Mouse (Mus musculus) lung, postnatal 0 days (tissue): ENCODE measurements around the gene Gm20517. TPM values are rescaled to one million over a fixed set of nuclear protein-coding genes. Genes with fewer than 3 reads are reported as not detected.

Source experiments
- ATAC-seq: fragments of 200-750 bp; cut with Nextera tagmentation; 2 replicates; pipeline ENCODE4 v1.8.0; 2017; ENCODE audit warnings: moderate library complexity
- DNase-seq: peaks from one replicate; pipeline ENCODE4 v3.0.0-alpha.2; 2016; ENCODE audit warnings: low spot score
- H3K27ac ChIP-seq: fragments of 300-500 bp; sonication (generic); 2 replicates; pipeline ENCODE4 v1.5.1; 2014; ENCODE audit warnings: antibody characterized with exemption, mild to moderate bottlenecking, low read length, mixed read lengths
- H3K27me3 ChIP-seq: fragments of 300-500 bp; sonication (generic); replicated peaks from 2 replicates; pipeline ENCODE4 v1.6.1; 2014; ENCODE audit warnings: low read length, mixed read lengths; ENCODE audit not compliant: insufficient read depth
- H3K36me3 ChIP-seq: fragments of 300-500 bp; sonication (generic); 2 replicates; pipeline ENCODE4 v1.6.1; 2014; ENCODE audit warnings: low read length, mixed read lengths; ENCODE audit not compliant: insufficient read depth
- H3K4me1 ChIP-seq: fragments of 300-500 bp; sonication (generic); 2 replicates; pipeline ENCODE4 v1.6.1; 2014; ENCODE audit warnings: antibody characterized with exemption, low read depth, low read length, mixed read lengths; ENCODE audit not compliant: insufficient read depth
- H3K4me2 ChIP-seq: fragments of 300-500 bp; sonication (generic); replicated peaks from 2 replicates; pipeline ENCODE4 v1.6.1; 2014; ENCODE audit warnings: low read depth, mild to moderate bottlenecking, low read length, moderate library complexity, mixed read lengths
- H3K4me3 ChIP-seq: fragments of 300-500 bp; sonication (generic); 2 replicates; pipeline ENCODE4 v1.5.1; 2014; ENCODE audit warnings: low read depth, low read length
- H3K9ac ChIP-seq: fragments of 300-500 bp; sonication (generic); replicated peaks from 2 replicates; pipeline ENCODE4 v1.6.1; 2014; ENCODE audit warnings: low read depth, mild to moderate bottlenecking
- H3K9me3 ChIP-seq: fragments of 300-500 bp; sonication (generic); 2 replicates; pipeline ENCODE4 v1.6.1; 2016; ENCODE audit warnings: low read length, mixed read lengths
- CTCF ChIP-seq: IDR thresholded peaks from 2 replicates; pipeline ENCODE4 v1.5.1; 2016; ENCODE audit warnings: antibody characterized with exemption, mild to moderate bottlenecking
- EP300 ChIP-seq: IDR thresholded peaks from 2 replicates; pipeline ENCODE4 v1.6.1; 2016; ENCODE audit warnings: antibody characterized with exemption, mild to moderate bottlenecking, control low read depth
- WGBS: fragments of 180-500 bp; shearing (Covaris S2); extraction: QIAGEN DNeasy Blood & Tissue Kit; methylation state at CpG from one replicate; pipeline ENCODE4 v1.1.7; 2014; 5-methylcytosine and 5-hydroxymethylcytosine counted together
- polyA plus RNA-seq: library from polyadenylated mRNA; unstranded; fragments of >200 nt; fragmentation: Nextera tagmentation; extraction: Ambion mirVana; gene quantifications from 2 replicates; pipeline ENCODE4 v1.2.1, GENCODE M21; 2015

Gm20517 gene
- polyA plus RNA-seq, 1 experiment from 2014 or later, result 1.4 TPM

DNA sequence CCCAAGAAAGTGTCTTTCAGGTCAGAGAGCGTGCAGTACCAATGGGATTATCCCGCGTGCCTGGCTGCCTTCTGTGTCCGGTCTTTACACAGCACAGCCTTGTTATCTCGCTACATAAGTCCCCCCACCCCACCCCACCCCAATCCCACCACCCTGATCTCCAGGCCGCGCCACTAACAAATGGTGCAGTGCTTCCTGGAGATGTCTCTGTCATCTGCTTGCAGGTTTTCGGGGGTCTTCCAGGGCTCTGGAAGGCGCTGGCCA, 76.9 kb downstream of the Gm20517 start, which contains the start of gene Tomm6:
Gene Tomm6, minus strand, starts transcription at position 43 of the 264 bp plus-strand sequence.
- Histone ChIP-seq H3K9me3 (no peaks in the 10 kb centered on the region), H3K4me3 (peak within 1 kb of the TSS; percentile 74), H3K4me2 (peak within 1 kb of the TSS; percentile 99), H3K36me3 (peaks cover 7% of the 10 kb centered on the region; the same call in 1 of the 2 replicates), H3K9ac (peak within 1 kb of the TSS; percentile 78), H3K4me1 (peaks cover 8% of the 10 kb centered on the region; the same call in 1 of the 2 replicates), H3K27me3 (no peaks in the 10 kb centered on the region), H3K27ac (peak within 1 kb of the TSS; percentile 87)
- DNase-seq (no peak), ATAC-seq (no peak)
- 0% methylated on average over 9 of the region's 9 CpGs for WGBS
- TF ChIP-seq EP300 (no peak), CTCF (no peak)

DNA sequence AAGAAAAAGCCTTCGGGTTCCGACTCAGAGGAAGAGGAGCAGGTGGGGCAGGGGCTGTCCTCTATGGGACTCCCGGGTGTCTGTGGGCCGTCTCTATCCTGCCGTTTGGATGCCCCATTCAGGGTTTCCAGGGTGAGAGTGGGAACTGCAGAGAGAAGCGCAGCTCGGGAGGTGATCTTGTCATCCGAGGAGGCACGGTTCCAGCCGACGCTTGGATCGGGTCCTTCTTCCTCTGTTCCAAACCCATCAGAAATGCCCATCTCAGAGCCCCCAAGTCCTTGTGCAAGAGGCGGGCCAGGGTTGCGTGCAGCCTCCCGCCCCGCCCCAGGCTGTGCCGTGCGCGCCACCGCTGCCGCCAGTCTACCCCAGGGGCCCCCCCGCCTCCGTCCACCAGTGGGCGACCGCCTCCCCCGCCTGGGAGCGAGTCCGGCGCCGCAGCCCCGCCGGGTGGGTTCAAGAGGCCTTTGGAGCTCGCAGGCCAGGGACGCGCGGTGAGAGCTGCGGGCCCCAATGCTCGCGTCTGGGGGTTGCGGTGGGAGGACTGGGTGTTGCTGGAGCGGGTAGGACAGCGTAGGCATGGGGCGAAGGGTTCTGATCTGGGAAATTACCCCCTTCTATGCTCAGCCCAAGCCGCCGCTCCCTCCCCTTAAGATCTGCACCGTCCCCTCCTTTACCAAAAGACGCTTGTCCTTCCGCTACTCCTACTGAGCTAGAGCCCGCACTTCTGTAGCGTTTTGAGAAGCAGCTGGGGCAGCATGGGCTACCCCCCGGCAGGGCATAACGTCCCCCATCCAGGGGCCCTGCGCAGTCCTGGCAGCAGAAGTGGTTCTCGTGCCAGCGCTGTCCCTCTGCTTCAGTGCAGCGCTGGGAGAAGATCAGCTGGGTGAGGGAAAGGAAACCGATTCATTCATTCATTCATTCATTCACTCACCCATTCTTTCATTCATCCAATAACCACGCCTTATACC, 77.5 kb downstream of the Gm20517 start, which contains the start of gene Frs3:
Gene Frs3, plus strand, starts transcription at position 423 of the 968 bp plus-strand sequence.
- no peaks in the 10 kb centered on the region for H3K9me3 ChIP-seq
- TF ChIP-seq EP300 (no peak), CTCF (peak; percentile 24; the same call in 1 of the 2 replicates)
- WGBS, result 2% methylated on average over 51 of the region's 58 CpGs
- H3K27ac ChIP-seq, result peak within 1 kb of the TSS; percentile 87
- H3K4me2 ChIP-seq, result peak within 1 kb of the TSS; percentile 99
- ATAC-seq (peak; percentile 59), DNase-seq (peak; percentile 75)
- no peaks in the 10 kb centered on the region for H3K27me3 ChIP-seq
- H3K9ac ChIP-seq, result peak within 1 kb of the TSS; percentile 78
- peaks cover 6% of the 10 kb centered on the region; the same call in 1 of the 2 replicates for H3K36me3 ChIP-seq
- peaks cover 8% of the 10 kb centered on the region; the same call in 1 of the 2 replicates for H3K4me1 ChIP-seq
- H3K4me3 ChIP-seq, result peak within 1 kb of the TSS; percentile 74

GRCm38 (mm10) chr17:47689894-47690293, 78.5 kb downstream of the Gm20517 start:
- no peak overlapping the region for H3K9ac ChIP-seq
- no peak overlapping the region for H3K27ac ChIP-seq

DNA sequence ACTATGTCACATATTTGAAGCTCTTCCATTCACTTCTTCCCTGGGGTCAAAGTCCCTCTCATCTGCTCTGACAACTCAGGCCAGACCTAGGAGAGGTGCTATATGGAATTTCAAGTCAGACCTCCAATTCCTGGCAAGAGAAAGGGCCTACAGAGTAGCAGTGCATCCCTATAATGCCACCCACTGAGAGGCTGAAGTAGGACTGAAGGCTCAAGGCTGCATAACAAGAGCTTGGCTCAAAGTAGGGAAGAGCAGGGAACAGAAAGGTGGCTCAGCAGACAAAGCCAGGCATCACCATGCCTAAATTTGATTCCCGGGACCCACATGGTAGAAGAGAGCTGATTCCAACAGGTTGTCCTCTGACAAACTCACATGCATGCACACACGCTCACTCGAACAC, 80.3 kb downstream of the Gm20517 start:
- Histone ChIP-seq H3K4me1 (peaks cover 8% of the 10 kb centered on the region; the same call in 1 of the 2 replicates), H3K9me3 (no peaks in the 10 kb centered on the region), H3K27ac (no peak overlapping the region), H3K4me3 (no peak overlapping the region), H3K4me2 (no peak overlapping the region), H3K36me3 (no peaks in the 10 kb centered on the region), H3K27me3 (no peaks in the 10 kb centered on the region), H3K9ac (no peak overlapping the region)
- TF ChIP-seq CTCF (no peak), EP300 (no peak)
- WGBS, result 95% methylated on average over 3 of the region's 3 CpGs
- no peak for ATAC-seq
- no peak for DNase-seq

More at GRCm38 (mm10) chr17:47689894-47690293, 78.5 kb downstream of the Gm20517 start:
- WGBS, result 80% methylated on average over 8 of the region's 8 CpGs
- no peak for ATAC-seq
- Histone ChIP-seq H3K9me3 (no peaks in the 10 kb centered on the region), H3K27me3 (no peaks in the 10 kb centered on the region), H3K4me2 (no peak overlapping the region), H3K36me3 (no peaks in the 10 kb centered on the region), H3K4me1 (peaks cover 8% of the 10 kb centered on the region; the same call in 1 of the 2 replicates), H3K4me3 (no peak overlapping the region)
- no peak for DNase-seq
- TF ChIP-seq CTCF (no peak), EP300 (no peak)

DNA sequence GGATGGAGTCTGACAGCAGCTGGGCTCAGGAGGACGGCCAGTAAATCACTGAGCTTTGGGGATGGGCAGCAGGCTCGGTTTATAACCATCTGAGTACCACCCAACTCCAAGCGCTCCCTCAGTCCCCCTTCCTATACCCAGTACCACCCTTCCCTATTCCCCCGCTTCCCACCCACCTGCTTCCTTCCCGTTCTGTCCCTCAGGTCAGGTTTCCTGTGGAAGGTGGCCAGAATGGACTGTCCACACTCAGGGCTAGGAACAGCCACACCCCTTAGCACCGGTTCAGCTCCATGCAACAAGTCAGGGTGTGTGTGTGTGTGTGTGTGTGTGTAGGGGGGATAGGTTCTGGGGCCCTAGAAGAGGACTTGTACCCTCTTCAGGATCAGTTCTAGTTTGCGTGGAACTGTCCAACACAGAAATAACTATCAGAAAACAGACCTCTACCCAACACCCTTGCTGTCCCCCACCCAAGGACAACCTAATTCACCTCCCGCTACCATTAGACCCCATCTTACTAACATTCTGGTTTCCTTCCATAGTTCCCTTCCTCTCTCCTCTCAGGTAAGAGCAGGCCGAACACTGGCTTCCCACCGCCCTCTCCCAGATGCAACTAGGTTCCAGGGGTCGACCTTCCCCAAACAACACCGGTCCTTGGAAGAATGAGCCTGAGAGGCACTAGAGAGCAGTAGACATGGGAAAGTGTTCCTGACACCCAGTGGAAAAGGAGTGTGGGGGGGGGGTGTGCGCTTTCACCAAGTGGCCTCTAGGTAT, 82.5 kb downstream of the Gm20517 start:
- no peak for TF ChIP-seq EP300
- no peak for TF ChIP-seq CTCF
- Histone ChIP-seq H3K9ac (peak overlapping the region; percentile 46; the same call in 1 of the 2 replicates), H3K27ac (no peak overlapping the region; the same call in 1 of the 2 replicates), H3K36me3 (no peaks in the 10 kb centered on the region), H3K27me3 (no peaks in the 10 kb centered on the region), H3K4me2 (peak overlapping the region; percentile 93), H3K4me3 (peak overlapping the region; percentile 81), H3K9me3 (no peaks in the 10 kb centered on the region), H3K4me1 (0 out of 2 replicates have a peak, but pooled peaks cover 3% of the 10 kb centered on the region)
- no peak for ATAC-seq
- no peak for DNase-seq
- WGBS, result 35% methylated on average over 13 of the region's 13 CpGs

DNA sequence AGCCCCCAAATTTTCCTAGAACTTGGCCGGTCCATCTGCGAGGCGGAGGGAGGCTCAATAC, 82.9 kb downstream of the Gm20517 start, which contains the start of gene Gm21981:
Gene Gm21981, minus strand, starts transcription at position 14 of the 61 bp plus-strand sequence.
- Histone ChIP-seq H3K27ac (peak within 1 kb of the TSS; percentile 62; the same call in 1 of the 2 replicates), H3K9ac (peak within 1 kb of the TSS; percentile 62), H3K4me2 (peak within 1 kb of the TSS; percentile 93), H3K4me1 (0 out of 2 replicates have a peak, but pooled peaks cover under 1% of the 10 kb centered on the region), H3K4me3 (peak within 1 kb of the TSS; percentile 81), H3K9me3 (no peaks in the 10 kb centered on the region), H3K36me3 (no peaks in the 10 kb centered on the region), H3K27me3 (no peaks in the 10 kb centered on the region)
- DNase-seq, result no peak
- TF ChIP-seq CTCF, result no peak; the same call in 1 of the 2 replicates
- 0% methylated on average over 3 of the region's 3 CpGs for WGBS
- ATAC-seq, result no peak
